Mouse (Mus musculus) stomach, postnatal 0 days (tissue): ENCODE results near the gene Gm973. TPM values are rescaled to one million over a fixed set of nuclear protein-coding genes. Genes with fewer than 3 reads are reported as not detected.
A peak's percentile ranks its signal among the peaks of the same experiment; 100 is the strongest.

Experiments used
- ATAC-seq: fragments of 200-750 bp; cut with Nextera tagmentation; 2 replicates; pipeline ENCODE4 v1.8.0; 2017; ENCODE audit not compliant: low FRiP score, low TSS enrichment
- DNase-seq: peaks from one replicate; pipeline ENCODE4 v3.0.0-alpha.2; 2016; ENCODE audit warnings: low spot score
- H3K27ac ChIP-seq: fragments of 300-500 bp; sonication (generic); replicated peaks from 2 replicates; pipeline ENCODE4 v1.5.1; 2014; ENCODE audit warnings: mild to moderate bottlenecking, control low read depth
- H3K27me3 ChIP-seq: fragments of 300-500 bp; sonication (generic); 2 replicates; pipeline ENCODE4 v1.6.1; 2014; ENCODE audit warnings: low read length; ENCODE audit not compliant: control insufficient read depth, insufficient read depth
- H3K36me3 ChIP-seq: fragments of 300-500 bp; sonication (generic); 2 replicates; pipeline ENCODE4 v1.6.1; 2014; ENCODE audit warnings: low read length, mixed read lengths; ENCODE audit not compliant: control insufficient read depth, insufficient read depth
- H3K4me1 ChIP-seq: fragments of 300-500 bp; sonication (generic); replicated peaks from 2 replicates; pipeline ENCODE4 v1.6.1; 2014; ENCODE audit warnings: antibody characterized with exemption; ENCODE audit not compliant: control insufficient read depth, insufficient read depth
- H3K4me2 ChIP-seq: fragments of 300-500 bp; sonication (generic); replicated peaks from 2 replicates; pipeline ENCODE4 v1.6.1; 2014; ENCODE audit warnings: low read depth, mild to moderate bottlenecking, control low read depth, moderate library complexity
- H3K4me3 ChIP-seq: fragments of 300-500 bp; sonication (generic); 2 replicates; pipeline ENCODE4 v1.5.1; 2014; ENCODE audit warnings: low read depth, low read length, control low read depth
- H3K9ac ChIP-seq: fragments of 300-500 bp; sonication (generic); 2 replicates; pipeline ENCODE4 v1.6.1; 2014; ENCODE audit warnings: mild to moderate bottlenecking, low read length, control low read depth, mixed read lengths
- H3K9me3 ChIP-seq: fragments of 300-500 bp; sonication (generic); 2 replicates; pipeline ENCODE4 v1.6.1; 2016; ENCODE audit warnings: low read length; ENCODE audit not compliant: control insufficient read depth
- CTCF ChIP-seq: IDR thresholded peaks from 2 replicates; pipeline ENCODE4 v1.5.1; 2016; ENCODE audit warnings: antibody characterized with exemption, low read depth, mild to moderate bottlenecking, moderate library complexity
- EP300 ChIP-seq: optimal IDR thresholded peaks from 2 replicates; pipeline ENCODE3; 2016; ENCODE audit warnings: antibody characterized with exemption
- WGBS: fragments of 180-500 bp; shearing (Covaris S2); extraction: QIAGEN DNeasy Blood & Tissue Kit; methylation state at CpG from one replicate; pipeline ENCODE4 v1.1.7; 2014; 5-methylcytosine and 5-hydroxymethylcytosine counted together
- polyA plus RNA-seq: library from polyadenylated mRNA; unstranded; fragments of >200 nt; fragmentation: Nextera tagmentation; extraction: Ambion mirVana; gene quantifications from 2 replicates; pipeline ENCODE4 v1.2.1, GENCODE M21; 2015

Gene Gm973
- polyA plus RNA-seq, 1 experiment from 2014 or later: 0.51 TPM

- ATAC-seq: peak; percentile 52
- H3K4me1 ChIP-seq: 0 out of 2 replicates have a peak, but pooled peaks cover 2% of the 10 kb centered on the region
Observed at GRCm38 (mm10) chr1:59475618-59476017, 40.4 kb upstream of the Gm973 start.

GRCm38 (mm10) chr1:59478911-59479310 lies 37.2 kb upstream of the Gm973 start:
- no peak for ATAC-seq
- no peak for DNase-seq
- H3K9me3 ChIP-seq: no peaks in the 10 kb centered on the region
- no peaks in the 10 kb centered on the region for H3K36me3 ChIP-seq
- TF ChIP-seq CTCF (no peak), EP300 (no peak)
- no peaks in the 10 kb centered on the region for H3K27me3 ChIP-seq
- no peak overlapping the region for H3K4me3 ChIP-seq
- no peak overlapping the region for H3K9ac ChIP-seq
- H3K4me2 ChIP-seq: no peak overlapping the region
- H3K4me1 ChIP-seq: no peaks in the 10 kb centered on the region; the same call in 1 of the 2 replicates
- no peak overlapping the region for H3K27ac ChIP-seq
- WGBS: 57% methylated on average over 3 of the region's 3 CpGs

More at GRCm38 (mm10) chr1:59475618-59476017, 40.4 kb upstream of the Gm973 start:
- WGBS: 46% methylated on average over 2 of the region's 2 CpGs
- no peak overlapping the region for H3K9ac ChIP-seq
- H3K36me3 ChIP-seq: no peaks in the 10 kb centered on the region
- TF ChIP-seq EP300: no peak
- TF ChIP-seq CTCF: no peak
- no peaks in the 10 kb centered on the region for H3K27me3 ChIP-seq
- H3K9me3 ChIP-seq: no peaks in the 10 kb centered on the region
- DNase-seq: no peak
- no peak overlapping the region for H3K27ac ChIP-seq
- H3K4me3 ChIP-seq: no peak overlapping the region
- H3K4me2 ChIP-seq: no peak overlapping the region

- peaks cover 9% of the 10 kb centered on the region; the same call in 1 of the 2 replicates for H3K4me1 ChIP-seq
- 6% methylated on average over 23 of the region's 23 CpGs for WGBS
- peak overlapping the region; percentile 49 for H3K9ac ChIP-seq
- peak overlapping the region; percentile 95 for H3K4me2 ChIP-seq
- H3K36me3 ChIP-seq: no peaks in the 10 kb centered on the region
- H3K27me3 ChIP-seq: no peaks in the 10 kb centered on the region
- no peaks in the 10 kb centered on the region for H3K9me3 ChIP-seq
- H3K4me3 ChIP-seq: peak overlapping the region; percentile 79
- peak overlapping the region; percentile 89 for H3K27ac ChIP-seq
- no peak for DNase-seq
- ATAC-seq: no peak; the same call in 1 of the 2 replicates
- TF ChIP-seq EP300 (no peak), CTCF (no peak)
Observed at GRCm38 (mm10) chr1:59480821-59481455, 35.1 kb upstream of the Gm973 start.

- H3K9me3 ChIP-seq: no peaks in the 10 kb centered on the region
- H3K27me3 ChIP-seq: no peaks in the 10 kb centered on the region
- no peak for TF ChIP-seq EP300
- peak; percentile 48 for TF ChIP-seq CTCF
- peak overlapping the region; percentile 95 for H3K4me2 ChIP-seq
- no peaks in the 10 kb centered on the region for H3K36me3 ChIP-seq
- WGBS: under 1% methylated on average over 53 of the region's 57 CpGs
- peaks cover 9% of the 10 kb centered on the region; the same call in 1 of the 2 replicates for H3K4me1 ChIP-seq
- peak overlapping the region; percentile 86 for H3K9ac ChIP-seq
- H3K27ac ChIP-seq: peak overlapping the region; percentile 92
- peak overlapping the region; percentile 79 for H3K4me3 ChIP-seq
- ATAC-seq (peak; percentile 96), DNase-seq (peak; percentile 94)
Observed at GRCm38 (mm10) chr1:59481456-59482291, 34.4 kb upstream of the Gm973 start.

GRCm38 (mm10) chr1:59482331-59482695 lies 33.8 kb upstream of the Gm973 start, which contains the start of gene Fzd7:
Fzd7 (plus strand) TSS chr1:59482424.
- H3K9me3 ChIP-seq: no peaks in the 10 kb centered on the region
- peak within 1 kb of the TSS; percentile 79 for H3K4me3 ChIP-seq
- peak; percentile 36 for ATAC-seq
- H3K4me1 ChIP-seq: peaks cover 9% of the 10 kb centered on the region
- peak within 1 kb of the TSS; percentile 86 for H3K9ac ChIP-seq
- WGBS: under 1% methylated on average over 31 of the region's 35 CpGs
- DNase-seq: no peak
- H3K36me3 ChIP-seq: no peaks in the 10 kb centered on the region
- peak within 1 kb of the TSS; percentile 92 for H3K27ac ChIP-seq
- no peaks in the 10 kb centered on the region for H3K27me3 ChIP-seq
- H3K4me2 ChIP-seq: peak within 1 kb of the TSS; percentile 95
- TF ChIP-seq EP300 (no peak), CTCF (no peak)
